Mouse (Mus musculus) hindbrain, embryonic 15.5 days (tissue): ENCODE data around the gene Lrrc29. TPM values are rescaled to one million over a fixed set of nuclear protein-coding genes. Genes with fewer than 3 reads are reported as not detected.

Experiments used
- ATAC-seq: fragments of 200-750 bp; cut with Nextera tagmentation; 2 replicates; pipeline ENCODE4 v1.8.0; 2017; ENCODE audit warnings: low read depth, moderate number of reproducible peaks, moderate TSS enrichment; ENCODE audit not compliant: low FRiP score
- H3K27ac ChIP-seq: fragments of 300-500 bp; sonication (generic); replicated peaks from 2 replicates; pipeline ENCODE4 v1.5.1; 2015; ENCODE audit warnings: mild to moderate bottlenecking, inconsistent platforms
- H3K27me3 ChIP-seq: fragments of 300-500 bp; sonication (generic); 2 replicates; pipeline ENCODE4 v1.6.1; 2015; ENCODE audit warnings: control low read depth, inconsistent platforms
- H3K36me3 ChIP-seq: fragments of 300-500 bp; sonication (generic); 2 replicates; pipeline ENCODE4 v1.6.1; 2015; ENCODE audit warnings: control low read depth, inconsistent platforms
- H3K4me1 ChIP-seq: fragments of 300-500 bp; sonication (generic); replicated peaks from 2 replicates; pipeline ENCODE4 v1.6.1; 2015; ENCODE audit warnings: control low read depth, inconsistent platforms
- H3K4me2 ChIP-seq: fragments of 300-500 bp; sonication (generic); 2 replicates; pipeline ENCODE4 v1.6.1; 2015; ENCODE audit warnings: moderate library complexity, mild to moderate bottlenecking, inconsistent platforms
- H3K4me3 ChIP-seq: fragments of 300-500 bp; sonication (generic); 2 replicates; pipeline ENCODE4 v1.5.1; 2015; ENCODE audit warnings: mild to moderate bottlenecking, inconsistent platforms
- H3K9ac ChIP-seq: fragments of 300-500 bp; sonication (generic); 2 replicates; pipeline ENCODE4 v1.6.1; 2015; ENCODE audit warnings: inconsistent platforms
- H3K9me3 ChIP-seq: fragments of 300-500 bp; sonication (generic); 2 replicates; pipeline ENCODE4 v1.6.1; 2016; ENCODE audit warnings: control low read depth, inconsistent platforms
- WGBS: fragments of 180-500 bp; shearing (Covaris S2); methylation state at CpG from one replicate; pipeline ENCODE4 v1.1.7; 2015; 5-methylcytosine and 5-hydroxymethylcytosine counted together
- polyA plus RNA-seq: library from polyadenylated mRNA; unstranded; fragments of >200 nt; fragmentation: Nextera tagmentation; extraction: Ambion mirVana; gene quantifications from 2 replicates; pipeline ENCODE4 v1.2.1, GENCODE M21; 2015

Gene Lrrc29
- polyA plus RNA-seq, 1 experiment from 2014 or later: 0.80 TPM

DNA sequence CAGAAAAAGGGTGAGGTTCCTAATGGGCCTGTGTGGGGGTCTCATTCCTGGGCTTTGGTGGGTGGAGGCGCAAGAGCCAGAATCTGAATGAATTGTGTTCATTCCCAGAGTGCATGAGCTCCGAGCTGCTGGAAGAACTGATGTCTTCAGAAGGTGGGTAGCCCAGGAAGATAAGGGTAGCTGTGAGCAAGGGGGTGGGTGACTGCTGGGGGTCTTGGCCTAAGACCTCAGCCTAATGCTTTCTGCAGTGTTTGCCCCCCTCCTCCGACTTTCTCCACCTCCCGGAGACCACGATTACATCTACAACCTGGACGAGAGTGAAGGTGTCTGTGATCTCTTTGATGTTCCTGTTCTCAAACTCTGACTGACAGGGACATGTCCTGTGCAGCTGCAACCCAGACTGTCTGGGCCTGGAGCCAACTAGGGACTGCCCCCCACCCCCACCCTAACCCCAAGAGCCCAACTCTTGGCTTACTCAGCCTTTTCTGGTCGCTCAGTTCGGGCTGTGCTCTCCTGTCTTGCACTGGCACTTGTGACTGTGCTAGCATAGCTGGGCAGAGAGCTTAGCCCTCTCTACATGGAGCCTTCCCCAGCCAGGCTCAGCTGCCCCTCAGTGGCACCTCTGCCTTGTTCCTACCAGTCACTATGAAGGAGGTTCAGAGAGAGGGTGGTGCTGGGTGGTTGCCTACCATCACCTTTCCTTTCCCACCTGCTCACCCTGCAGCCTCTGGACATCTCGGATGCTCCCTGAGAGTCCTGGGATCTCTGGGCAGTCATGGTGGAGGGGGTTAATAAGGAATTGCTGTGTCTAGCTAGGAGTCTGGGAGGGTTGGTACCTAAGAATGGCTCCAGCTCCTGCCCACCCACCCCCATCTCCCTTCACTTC lies 21.5 kb downstream of the Lrrc29 start:
- Histone ChIP-seq H3K27me3 (no peaks in the 10 kb centered on the region), H3K4me2 (no peak overlapping the region), H3K4me3 (no peak overlapping the region), H3K4me1 (peaks cover 23% of the 10 kb centered on the region), H3K9me3 (no peaks in the 10 kb centered on the region), H3K27ac (no peak overlapping the region), H3K36me3 (peaks cover 62% of the 10 kb centered on the region), H3K9ac (no peak overlapping the region)
- 70% methylated on average over 9 of the region's 9 CpGs for WGBS
- ATAC-seq: 0 out of 2 replicates have a peak, but pooled peaks have one; percentile 1

DNA sequence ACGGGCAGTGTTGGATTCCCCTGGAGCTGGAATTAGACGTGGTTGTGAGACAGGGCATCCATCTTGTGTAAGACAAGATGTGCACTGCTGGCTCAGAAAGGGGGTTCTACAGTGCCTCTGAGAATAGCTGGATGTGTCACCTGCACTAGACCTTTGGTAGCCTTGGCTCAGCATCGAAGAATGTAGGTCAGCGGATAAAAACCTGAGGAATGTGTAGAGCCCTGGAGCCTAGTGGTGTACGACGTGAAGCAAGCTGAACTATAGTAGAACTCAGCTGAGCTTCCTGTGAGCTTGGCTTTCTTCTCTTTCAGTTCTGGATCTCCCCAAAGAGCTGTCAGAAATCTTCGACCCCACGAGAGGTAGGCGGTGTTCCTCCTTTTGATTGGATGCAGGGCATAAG lies 22.2 kb downstream of the Lrrc29 start:
- no peak overlapping the region for H3K9ac ChIP-seq
- ATAC-seq: no peak
- H3K27ac ChIP-seq: no peak overlapping the region
- no peaks in the 10 kb centered on the region for H3K27me3 ChIP-seq
- H3K9me3 ChIP-seq: no peaks in the 10 kb centered on the region
- H3K36me3 ChIP-seq: peaks cover 61% of the 10 kb centered on the region
- 84% methylated on average over 9 of the region's 9 CpGs for WGBS
- peaks cover 29% of the 10 kb centered on the region for H3K4me1 ChIP-seq
- no peak overlapping the region for H3K4me3 ChIP-seq
- H3K4me2 ChIP-seq: no peak overlapping the region

DNA sequence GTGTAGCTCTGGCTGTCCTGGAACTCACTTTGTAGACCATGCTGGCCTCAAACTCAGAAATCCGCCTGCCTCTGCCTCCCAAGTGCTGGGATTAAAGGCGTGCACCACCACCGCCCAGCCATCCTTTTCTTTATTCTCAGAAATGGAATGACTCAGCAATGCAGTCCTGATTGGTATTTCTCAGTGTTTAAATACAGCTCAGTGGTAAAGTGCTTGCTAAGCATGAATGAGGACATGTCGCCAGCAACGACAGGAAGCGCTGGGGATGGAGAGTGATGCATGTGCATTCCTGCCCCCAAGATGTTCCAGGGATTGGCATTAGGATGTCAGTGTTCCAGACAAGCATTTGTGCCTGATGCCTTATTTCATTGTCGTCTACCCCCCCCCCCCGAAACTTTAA lies 22.7 kb downstream of the Lrrc29 start:
- H3K9ac ChIP-seq: no peak overlapping the region
- 87% methylated on average over 8 of the region's 8 CpGs for WGBS
- no peaks in the 10 kb centered on the region for H3K27me3 ChIP-seq
- H3K27ac ChIP-seq: no peak overlapping the region
- peaks cover 34% of the 10 kb centered on the region for H3K4me1 ChIP-seq
- no peak overlapping the region for H3K4me3 ChIP-seq
- H3K9me3 ChIP-seq: no peaks in the 10 kb centered on the region
- peaks cover 59% of the 10 kb centered on the region for H3K36me3 ChIP-seq
- ATAC-seq: no peak
- H3K4me2 ChIP-seq: no peak overlapping the region

DNA sequence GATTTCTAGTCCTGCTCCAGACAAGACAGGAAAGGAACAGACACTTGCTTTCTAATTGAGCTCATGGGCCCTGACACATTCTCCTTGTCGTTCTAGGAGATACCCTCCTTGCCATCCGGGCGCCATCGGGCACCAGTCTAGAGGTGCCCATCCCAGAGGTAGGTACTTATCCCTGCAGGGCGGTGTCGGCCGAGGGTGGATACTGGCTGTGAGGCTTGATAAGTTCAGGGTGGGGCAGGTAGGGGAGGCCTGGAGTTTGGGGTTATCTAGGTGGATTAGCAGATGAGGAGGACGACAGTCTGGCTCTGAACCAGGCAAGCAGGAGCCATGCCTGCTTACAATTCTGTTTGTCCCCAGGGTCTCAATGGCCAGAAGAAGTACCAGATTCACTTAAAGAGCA lies 26.1 kb downstream of the Lrrc29 start:
- Histone ChIP-seq H3K4me2 (no peak overlapping the region), H3K4me3 (no peak overlapping the region), H3K9me3 (no peaks in the 10 kb centered on the region), H3K4me1 (peaks cover 32% of the 10 kb centered on the region), H3K27me3 (no peaks in the 10 kb centered on the region), H3K36me3 (peaks cover 51% of the 10 kb centered on the region), H3K9ac (no peak overlapping the region), H3K27ac (no peak overlapping the region)
- WGBS: 97% methylated on average over 8 of the region's 8 CpGs
- no peak for ATAC-seq

DNA sequence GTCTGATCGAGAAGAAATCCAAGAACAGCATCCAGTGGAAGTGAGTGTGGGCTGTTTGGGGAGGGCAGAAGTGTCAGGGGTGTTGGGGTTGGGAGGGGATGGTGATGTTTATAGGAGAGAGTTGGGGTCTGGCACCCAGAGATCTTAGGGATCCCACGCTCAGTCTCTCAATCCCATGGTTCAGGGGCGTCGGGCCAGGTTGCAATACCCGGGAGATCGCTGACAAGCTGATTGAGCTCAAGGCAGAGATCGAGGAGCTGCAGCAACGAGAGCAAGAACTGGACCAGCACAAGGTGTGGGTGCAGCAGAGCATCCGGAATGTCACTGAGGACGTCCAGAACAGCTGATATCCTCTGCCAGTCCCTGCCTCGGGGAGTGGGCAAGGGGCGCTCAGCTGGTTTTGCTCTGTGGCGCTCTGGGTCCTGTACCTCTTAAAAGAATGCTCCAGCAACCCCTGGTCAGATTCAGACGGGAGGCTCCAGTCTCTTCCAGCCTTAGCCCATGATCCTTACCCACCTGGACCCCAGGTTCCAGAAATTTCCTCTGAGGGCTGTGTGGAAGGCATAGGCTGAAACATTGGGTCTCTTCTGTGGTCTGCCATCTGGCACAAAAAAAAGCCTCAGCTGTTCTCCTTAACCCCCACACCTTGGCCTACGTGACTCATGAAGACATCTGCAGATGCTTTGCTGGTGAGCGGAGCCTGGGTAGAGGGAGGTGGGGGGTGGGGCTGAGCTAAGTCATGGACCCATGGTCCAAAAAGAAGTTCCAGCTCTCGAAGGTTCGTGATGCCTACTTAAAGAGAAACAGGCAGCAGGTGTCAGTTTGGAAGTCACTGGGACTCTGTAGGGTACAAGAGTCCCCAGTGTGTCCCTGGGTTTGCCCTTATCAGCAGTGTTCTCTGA lies 27.5 kb downstream of the Lrrc29 start:
- peak overlapping the region; percentile 99 for H3K4me3 ChIP-seq
- H3K9ac ChIP-seq: peak overlapping the region; percentile 85
- peaks cover 30% of the 10 kb centered on the region for H3K4me1 ChIP-seq
- H3K27ac ChIP-seq: peak overlapping the region; percentile 73; the same call in 1 of the 2 replicates
- no peaks in the 10 kb centered on the region for H3K27me3 ChIP-seq
- H3K9me3 ChIP-seq: no peaks in the 10 kb centered on the region
- no peak for ATAC-seq
- WGBS: 70% methylated on average over 18 of the region's 18 CpGs
- peak overlapping the region; percentile 95 for H3K4me2 ChIP-seq
- H3K36me3 ChIP-seq: peaks cover 43% of the 10 kb centered on the region

DNA sequence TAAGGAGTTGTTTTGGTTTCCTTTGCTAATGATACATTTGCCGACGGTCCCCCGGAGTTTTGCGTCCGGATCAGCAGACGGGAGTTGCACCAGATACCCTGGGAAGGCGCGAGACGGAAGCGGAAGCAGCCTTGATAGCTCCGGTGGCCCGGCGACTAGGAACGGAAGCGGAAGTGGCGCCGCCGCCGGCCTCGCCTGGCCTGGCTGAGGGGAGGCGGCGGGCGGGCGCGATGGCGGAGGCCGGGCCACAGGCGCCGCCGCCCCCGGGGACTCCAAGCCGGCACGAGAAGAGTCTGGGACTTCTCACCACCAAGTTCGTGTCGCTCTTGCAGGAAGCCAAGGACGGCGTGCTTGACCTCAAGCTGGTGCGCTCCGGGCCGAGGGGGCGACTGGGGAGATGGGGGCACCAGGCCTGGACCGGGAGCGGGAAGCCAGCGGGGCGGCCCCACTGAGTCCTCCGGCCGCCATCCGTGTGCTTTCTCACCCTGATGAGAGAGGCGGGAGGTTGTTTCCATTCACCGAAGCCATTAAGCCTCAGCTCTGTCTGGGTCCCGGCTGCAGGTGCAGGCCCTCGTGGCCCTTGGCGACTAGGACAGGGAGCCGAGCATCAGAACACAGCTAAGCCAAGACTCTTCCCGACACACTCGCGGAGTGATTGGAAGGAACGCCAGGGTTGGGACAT lies 28.4 kb downstream of the Lrrc29 start, which contains the start of gene E2f4:
TSS of gene E2f4 (plus strand) at position 153 of the 682 bp plus-strand sequence.
- Histone ChIP-seq H3K4me1 (peaks cover 30% of the 10 kb centered on the region), H3K9ac (peak within 1 kb of the TSS; percentile 85), H3K27ac (peak within 1 kb of the TSS; percentile 73), H3K27me3 (no peaks in the 10 kb centered on the region), H3K36me3 (peaks cover 34% of the 10 kb centered on the region), H3K4me3 (peak within 1 kb of the TSS; percentile 99), H3K4me2 (peak within 1 kb of the TSS; percentile 95), H3K9me3 (no peaks in the 10 kb centered on the region)
- ATAC-seq: peak; percentile 88
- WGBS: under 1% methylated on average over 58 of the region's 58 CpGs

DNA sequence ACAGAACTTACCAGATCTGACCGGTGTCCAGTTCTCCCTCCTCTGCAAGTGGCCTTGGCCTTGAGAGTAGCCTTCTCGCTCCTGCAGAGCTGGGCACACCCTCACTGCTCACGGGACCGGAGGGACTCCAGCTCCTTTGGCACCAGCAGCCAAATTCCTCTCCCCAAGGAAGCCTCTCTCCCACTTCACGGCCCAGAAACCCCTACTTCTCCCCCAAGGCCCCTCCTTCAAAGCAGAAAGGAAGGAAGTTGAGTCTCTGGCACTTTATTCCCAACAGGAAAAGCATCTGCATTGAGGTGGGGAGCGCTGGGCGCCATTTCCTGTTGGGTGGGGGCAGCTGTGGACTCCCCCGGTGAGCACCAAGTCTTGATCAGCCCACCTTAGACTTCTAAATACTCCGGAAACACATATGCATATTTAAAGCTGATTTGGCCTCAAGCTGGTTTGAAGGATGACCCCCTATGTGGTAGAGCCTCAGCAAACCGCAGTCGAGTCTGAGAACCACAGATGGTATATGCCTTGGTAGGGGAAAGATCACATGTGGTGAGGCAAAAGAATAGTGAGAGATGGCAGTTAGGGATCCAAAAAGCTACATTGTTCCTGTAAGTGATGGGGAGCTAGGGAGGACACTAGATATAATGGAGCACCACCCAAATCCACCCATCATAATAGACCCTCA lies 30.0 kb downstream of the Lrrc29 start, which contains the start of gene Exoc3l:
TSS of gene Exoc3l (minus strand) at position 207 of the 679 bp plus-strand sequence.
- no peak for ATAC-seq
- peaks cover 30% of the 10 kb centered on the region for H3K4me1 ChIP-seq
- H3K4me3 ChIP-seq: peak within 1 kb of the TSS; percentile 99; the same call in 1 of the 2 replicates
- no peak within 1 kb of the TSS for H3K9ac ChIP-seq
- H3K27me3 ChIP-seq: no peaks in the 10 kb centered on the region
- H3K27ac ChIP-seq: peak within 1 kb of the TSS; percentile 73
- no peaks in the 10 kb centered on the region for H3K9me3 ChIP-seq
- H3K4me2 ChIP-seq: peak within 1 kb of the TSS; percentile 95
- H3K36me3 ChIP-seq: peaks cover 19% of the 10 kb centered on the region
- WGBS: 65% methylated on average over 11 of the region's 11 CpGs

DNA sequence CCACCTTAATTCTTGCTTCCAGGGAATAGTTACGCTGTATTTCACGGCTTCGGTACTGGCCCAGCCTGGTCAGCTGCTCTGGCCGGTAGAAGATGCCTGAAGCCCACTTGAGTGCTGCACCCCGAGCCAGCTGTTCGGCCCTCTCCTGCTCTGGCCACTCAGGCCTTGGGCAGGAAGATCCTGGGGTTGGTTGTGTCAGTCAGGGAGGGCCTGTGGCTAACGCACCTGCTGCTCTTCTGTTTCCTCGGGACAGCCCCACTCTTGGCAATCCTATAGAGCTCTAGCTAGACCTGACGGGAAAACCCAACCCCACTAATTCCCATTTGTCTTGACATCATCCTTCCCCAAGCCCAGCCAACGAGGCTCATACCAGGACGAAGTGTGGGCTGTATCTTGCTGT lies 30.8 kb downstream of the Lrrc29 start:
- no peaks in the 10 kb centered on the region for H3K9me3 ChIP-seq
- no peaks in the 10 kb centered on the region for H3K27me3 ChIP-seq
- H3K4me3 ChIP-seq: no peak overlapping the region
- no peak overlapping the region for H3K9ac ChIP-seq
- WGBS: 76% methylated on average over 11 of the region's 11 CpGs
- ATAC-seq: no peak
- H3K27ac ChIP-seq: no peak overlapping the region
- H3K4me2 ChIP-seq: 0 out of 2 replicates have a peak overlapping the region, but pooled peaks have one; percentile 22
- H3K36me3 ChIP-seq: peaks cover 11% of the 10 kb centered on the region
- peaks cover 35% of the 10 kb centered on the region for H3K4me1 ChIP-seq

DNA sequence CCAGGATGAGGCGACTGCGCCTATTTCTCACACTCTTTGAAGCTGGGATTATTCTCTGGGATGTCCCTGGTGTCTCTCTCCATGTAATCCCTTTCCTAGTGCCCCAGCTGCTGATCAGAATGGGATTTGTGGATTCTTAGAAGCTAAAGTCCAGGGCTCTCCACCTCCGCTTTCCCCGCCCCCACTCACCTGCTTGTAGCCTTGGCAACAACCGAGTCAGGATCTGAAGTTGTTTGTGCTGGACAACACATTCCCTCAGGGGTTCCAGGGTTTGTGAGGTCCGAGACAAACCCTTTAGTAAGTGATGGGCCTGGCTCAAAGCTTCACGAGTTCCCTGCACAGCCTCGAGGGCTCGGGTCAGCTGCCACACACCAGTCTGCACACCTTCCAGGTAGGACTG lies 31.3 kb downstream of the Lrrc29 start:
- no peak overlapping the region for H3K27ac ChIP-seq
- no peak for ATAC-seq
- H3K27me3 ChIP-seq: no peaks in the 10 kb centered on the region
- peaks cover 35% of the 10 kb centered on the region for H3K4me1 ChIP-seq
- peaks cover 6% of the 10 kb centered on the region; the same call in 1 of the 2 replicates for H3K36me3 ChIP-seq
- H3K4me2 ChIP-seq: 0 out of 2 replicates have a peak overlapping the region, but pooled peaks have one; percentile 22
- WGBS: 72% methylated on average over 9 of the region's 9 CpGs
- no peak overlapping the region for H3K9ac ChIP-seq
- no peak overlapping the region for H3K4me3 ChIP-seq
- H3K9me3 ChIP-seq: no peaks in the 10 kb centered on the region

DNA sequence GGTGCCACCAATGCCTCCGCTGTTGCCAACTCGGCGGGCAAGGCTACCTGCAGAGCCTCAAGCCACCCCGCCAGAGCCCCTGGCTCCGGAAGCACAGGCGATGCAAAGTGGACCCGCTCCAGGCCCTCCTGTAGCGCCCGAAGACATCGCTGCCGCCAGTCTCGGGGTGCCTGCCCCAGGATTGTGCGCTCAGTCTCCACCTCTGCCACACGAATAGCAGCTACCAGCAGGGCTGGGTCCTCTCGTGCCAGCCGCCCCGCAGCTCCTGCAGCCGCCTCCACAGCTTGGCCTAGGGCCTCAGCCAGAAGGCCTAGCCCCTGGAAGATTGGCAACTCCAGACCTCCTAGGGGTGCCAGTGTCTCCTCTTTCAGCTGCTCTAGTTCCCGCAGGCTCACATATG lies 32.7 kb downstream of the Lrrc29 start:
- WGBS: 64% methylated on average over 19 of the region's 19 CpGs
- Histone ChIP-seq H3K27ac (no peak overlapping the region), H3K4me2 (no peak overlapping the region), H3K36me3 (no peaks in the 10 kb centered on the region), H3K27me3 (no peaks in the 10 kb centered on the region), H3K4me3 (no peak overlapping the region), H3K9ac (no peak overlapping the region), H3K9me3 (no peaks in the 10 kb centered on the region), H3K4me1 (peaks cover 26% of the 10 kb centered on the region)
- ATAC-seq: no peak

DNA sequence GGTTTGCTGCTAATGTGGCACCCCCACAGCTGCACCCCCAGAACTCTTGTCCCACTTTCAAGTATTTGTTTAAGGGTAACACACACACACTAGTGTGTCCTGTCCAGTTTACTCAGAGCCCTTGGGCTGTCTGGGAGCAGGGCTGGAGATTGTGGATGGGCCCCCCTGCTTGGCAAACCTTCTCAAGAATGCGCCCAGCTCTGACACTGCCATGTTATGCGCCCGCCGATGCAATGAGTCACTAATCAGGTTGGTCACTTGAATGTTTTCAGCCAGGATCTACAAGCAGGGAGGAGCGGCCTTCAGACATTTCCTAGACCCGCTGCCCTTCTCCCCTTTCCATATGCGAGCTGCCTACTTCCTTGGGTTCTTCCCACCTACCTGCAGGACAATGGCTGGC lies 33.6 kb downstream of the Lrrc29 start:
- Histone ChIP-seq H3K27ac (no peak overlapping the region), H3K4me2 (no peak overlapping the region), H3K4me1 (peaks cover 31% of the 10 kb centered on the region), H3K36me3 (no peaks in the 10 kb centered on the region), H3K27me3 (no peaks in the 10 kb centered on the region), H3K4me3 (no peak overlapping the region), H3K9me3 (no peaks in the 10 kb centered on the region), H3K9ac (no peak overlapping the region)
- no peak for ATAC-seq
- WGBS: 82% methylated on average over 7 of the region's 7 CpGs
